Mouse (Mus musculus) liver, adult 2 months (tissue): ENCODE data around the gene Ccdc3. TPM values are rescaled to one million over a fixed set of nuclear protein-coding genes. Genes with fewer than 3 reads are reported as not detected.
"Not testable (repeated sequence)": the region's sequence is repeated elsewhere in the genome, so short reads cannot be mapped to it uniquely, and the experiment has no call there.

Experiments used
- DNase-seq: peaks from one replicate; pipeline ENCODE4 v3.0.0-alpha.2; 2011; ENCODE audit warnings: low read depth, low spot score; ENCODE audit errors: extremely low read depth
- H3K27ac ChIP-seq: fragments of 200-500 bp; replicated peaks from 2 replicates; pipeline ENCODE4 v1.5.1; 2012; ENCODE audit warnings: low read depth, mild to moderate bottlenecking, control low read depth, inconsistent platforms, low read length; ENCODE audit not compliant: insufficient read depth
- H3K27me3 ChIP-seq: fragments of 200-500 bp; 2 replicates; pipeline ENCODE4 v1.6.1; 2012; ENCODE audit warnings: mild to moderate bottlenecking, moderate library complexity, low read length, inconsistent platforms; ENCODE audit not compliant: control insufficient read depth, insufficient read depth
- H3K36me3 ChIP-seq: fragments of 200-500 bp; 2 replicates; pipeline ENCODE4 v1.6.1; 2012; ENCODE audit warnings: low read length, inconsistent platforms; ENCODE audit not compliant: control insufficient read depth, insufficient read depth
- H3K4me1 ChIP-seq: fragments of 200-500 bp; 2 replicates; pipeline ENCODE4 v1.6.1; 2011; ENCODE audit warnings: low read length; ENCODE audit not compliant: control insufficient read depth, insufficient read depth
- H3K4me3 ChIP-seq: fragments of 200-500 bp; 2 replicates; pipeline ENCODE4 v1.5.1; 2011; ENCODE audit warnings: low read depth, mild to moderate bottlenecking, control low read depth, low read length, moderate library complexity; ENCODE audit not compliant: insufficient read depth
- H3K79me2 ChIP-seq: fragments of 200-500 bp; 2 replicates; pipeline ENCODE4 v1.6.1; 2012; ENCODE audit warnings: inconsistent platforms, mild to moderate bottlenecking, low read length, moderate library complexity; ENCODE audit not compliant: control insufficient read depth, insufficient read depth
- H3K9ac ChIP-seq: fragments of 200-500 bp; 2 replicates; pipeline ENCODE4 v1.6.1; 2012; ENCODE audit warnings: low read depth, mild to moderate bottlenecking, control low read depth, inconsistent platforms, low read length
- CTCF ChIP-seq: fragments of 200-500 bp; IDR thresholded peaks from 2 replicates; pipeline ENCODE4 v1.5.1; 2011; ENCODE audit warnings: low read depth, low read length, control low read depth
- POLR2A ChIP-seq: fragments of 200-500 bp; IDR thresholded peaks from 2 replicates; pipeline ENCODE4 v1.6.1; 2011; ENCODE audit warnings: low read length, control low read depth; ENCODE audit not compliant: insufficient read depth; ENCODE audit errors: extremely low read depth
- WGBS: fragments of 180-500 bp; shearing (Covaris S2); methylation state at CpG from one replicate; pipeline ENCODE4 v1.1.7; 2018; 5-methylcytosine and 5-hydroxymethylcytosine counted together
- polyA plus RNA-seq: library from polyadenylated mRNA; depleted of rRNA; stranded (reverse); fragments of >200 nt; gene quantifications from 2 replicates; pipeline ENCODE4 v1.2.3, GENCODE M21; 2012
- total RNA-seq: library from RNA; depleted of rRNA; stranded (reverse); fragments of >200 nt; gene quantifications from 2 replicates; pipeline ENCODE4 v1.2.3, GENCODE M21; 2014

Ccdc3 gene
- total and polyA plus RNA-seq, 2 experiments, result 0.78 to 0.92 TPM

DNA sequence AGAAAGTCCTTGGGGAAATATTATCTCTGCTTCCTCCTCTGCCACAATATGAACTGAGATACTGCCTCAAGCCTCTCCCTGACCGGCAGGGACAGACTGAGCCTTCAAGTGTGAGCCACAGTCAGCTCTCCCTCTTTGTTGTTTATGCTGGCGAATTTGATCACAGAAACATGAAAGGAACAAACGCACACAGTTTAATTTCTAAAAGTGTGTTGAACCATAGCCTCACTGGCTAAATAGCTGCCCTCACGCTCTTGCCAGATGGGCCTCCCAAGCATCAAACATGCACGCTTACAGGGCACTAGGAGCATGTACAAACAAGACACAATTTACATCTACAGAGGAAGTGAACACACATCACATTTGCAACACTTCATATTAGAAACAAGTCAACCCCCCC lies 100.3 kb downstream of the Ccdc3 start:
- Histone ChIP-seq H3K9ac (no peak overlapping the region), H3K27me3 (no peaks in the 10 kb centered on the region), H3K36me3 (no peaks in the 10 kb centered on the region), H3K4me1 (no peaks in the 10 kb centered on the region), H3K27ac (no peak overlapping the region), H3K79me2 (no peaks in the 10 kb centered on the region), H3K4me3 (no peak overlapping the region)
- WGBS, result 90% methylated on average over 5 of the region's 5 CpGs
- TF ChIP-seq CTCF (no peak), POLR2A (no peak)
- DNase-seq, result no peak

- no peaks in the 10 kb centered on the region for H3K36me3 ChIP-seq
- no peak overlapping the region for H3K27ac ChIP-seq
- H3K9ac ChIP-seq, result no peak overlapping the region
- H3K79me2 ChIP-seq, result no peaks in the 10 kb centered on the region
- H3K4me1 ChIP-seq, result no peaks in the 10 kb centered on the region; the same call in 1 of the 2 replicates
- no peak for DNase-seq
- H3K27me3 ChIP-seq, result no peaks in the 10 kb centered on the region
- TF ChIP-seq POLR2A (no peak), CTCF (no peak)
- WGBS, result 91% methylated on average over 4 of the region's 4 CpGs
- no peak overlapping the region for H3K4me3 ChIP-seq
These were observed 101.9 kb downstream of the Ccdc3 start for GRCm38 (mm10) chr2:5239492-5239891.

GRCm38 (mm10) chr2:5241469-5241897 lies 103.9 kb downstream of the Ccdc3 start:
- H3K79me2 ChIP-seq, result no peaks in the 10 kb centered on the region
- no peak for DNase-seq
- H3K4me3 ChIP-seq, result no peak overlapping the region
- 80% methylated on average over 6 of the region's 6 CpGs for WGBS
- H3K4me1 ChIP-seq, result no peaks in the 10 kb centered on the region; the same call in 1 of the 2 replicates
- TF ChIP-seq POLR2A (no peak), CTCF (no peak)
- H3K9ac ChIP-seq, result no peak overlapping the region
- H3K27me3 ChIP-seq, result no peaks in the 10 kb centered on the region
- no peak overlapping the region for H3K27ac ChIP-seq
- H3K36me3 ChIP-seq, result no peaks in the 10 kb centered on the region

GRCm38 (mm10) chr2:5249199-5249598 lies 111.6 kb downstream of the Ccdc3 start:
- H3K27me3 ChIP-seq, DNase-seq, H3K36me3 ChIP-seq, H3K4me1 ChIP-seq, H3K79me2 ChIP-seq, H3K27ac ChIP-seq, H3K9ac ChIP-seq, H3K4me3 ChIP-seq: not testable (repeated sequence)
- WGBS, result 96% methylated on average over 6 of the region's 6 CpGs

GRCm38 (mm10) chr2:5249969-5250368 lies 112.4 kb downstream of the Ccdc3 start:
- Histone ChIP-seq H3K27ac (no peak overlapping the region), H3K4me3 (no peak overlapping the region), H3K79me2 (no peaks in the 10 kb centered on the region), H3K4me1 (no peaks in the 10 kb centered on the region), H3K36me3 (no peaks in the 10 kb centered on the region), H3K27me3 (no peaks in the 10 kb centered on the region), H3K9ac (no peak overlapping the region)
- WGBS, result 26% methylated on average over 12 of the region's 12 CpGs
- DNase-seq, result peak; percentile 71
- TF ChIP-seq POLR2A, result no peak
- peak; percentile 41 for TF ChIP-seq CTCF

- Histone ChIP-seq H3K27me3 (no peaks in the 10 kb centered on the region), H3K27ac (no peak overlapping the region), H3K4me1 (no peaks in the 10 kb centered on the region), H3K79me2 (no peaks in the 10 kb centered on the region), H3K9ac (no peak overlapping the region), H3K4me3 (no peak overlapping the region), H3K36me3 (no peaks in the 10 kb centered on the region)
- WGBS, result 89% methylated on average over 3 of the region's 3 CpGs
- TF ChIP-seq CTCF (no peak), POLR2A (no peak)
- no peak for DNase-seq
These were observed 120.7 kb downstream of the Ccdc3 start for GRCm38 (mm10) chr2:5258250-5258649.
